Mouse (Mus musculus): ENCODE data around the gene Zranb3.

- TF ChIP-seq CTCF (IDR thresholded peaks at IDR 0.05; ENCODE audit: control insufficient read depth, insufficient read depth, insufficient replicate concordance, low read depth, low read length) (no peak), POLR2A (IDR thresholded peaks at IDR 0.05; ENCODE audit: control insufficient read depth, low read depth, low read length) (no peak)
Observed at GRCm38 (mm10) chr1:128061401-128061800, 41.4 kb downstream of the Zranb3 start.
